Mouse (Mus musculus) cerebellum, adult 2 months (tissue): ENCODE data around the gene Tmprss6. TPM values are rescaled to one million over a fixed set of nuclear protein-coding genes. Genes with fewer than 3 reads are reported as not detected.

Experiments used
- DNase-seq, 2 experiments: peaks; one replicate each; pipeline ENCODE4 v3.0.0; 2021
- H3K27ac ChIP-seq: fragments of 200-500 bp; 2 replicates; pipeline ENCODE4 v1.5.1; 2012; ENCODE audit warnings: low read length, control low read depth, inconsistent platforms; ENCODE audit not compliant: insufficient read depth
- H3K27me3 ChIP-seq: fragments of 200-500 bp; 2 replicates; pipeline ENCODE4 v1.6.1; 2012; ENCODE audit warnings: inconsistent platforms, mild to moderate bottlenecking, low read length, moderate library complexity; ENCODE audit not compliant: control insufficient read depth, insufficient read depth
- H3K4me1 ChIP-seq: fragments of 200-500 bp; 2 replicates; pipeline ENCODE4 v1.6.1; 2011; ENCODE audit warnings: low read length; ENCODE audit not compliant: control insufficient read depth, insufficient read depth
- H3K4me3 ChIP-seq: fragments of 200-500 bp; replicated peaks from 2 replicates; pipeline ENCODE3; 2011; ENCODE audit warnings: mild to moderate bottlenecking, low read depth, low read length, control low read depth; ENCODE audit not compliant: insufficient read depth
- CTCF ChIP-seq: fragments of 200-500 bp; IDR thresholded peaks from 2 replicates; pipeline ENCODE4 v1.5.1; 2011; ENCODE audit warnings: low read depth, mild to moderate bottlenecking, control low read depth, low read length, moderate library complexity, borderline replicate concordance; ENCODE audit not compliant: insufficient read depth
- POLR2A ChIP-seq: fragments of 200-500 bp; IDR thresholded peaks from 2 replicates; pipeline ENCODE4 v1.6.1; 2011; ENCODE audit warnings: low read length, control low read depth, borderline replicate concordance; ENCODE audit not compliant: insufficient read depth
- WGBS: fragments of 180-500 bp; shearing (Covaris S2); methylation state at CpG from one replicate; pipeline ENCODE4 v1.1.7; 2018; 5-methylcytosine and 5-hydroxymethylcytosine counted together
- polyA plus RNA-seq: library from polyadenylated mRNA; depleted of rRNA; stranded (reverse); fragments of >200 nt; gene quantifications from 2 replicates; pipeline ENCODE4 v1.2.3, GENCODE M21; 2012

Gene Tmprss6
- polyA plus RNA-seq, 1 experiment = 0.08 TPM

DNA sequence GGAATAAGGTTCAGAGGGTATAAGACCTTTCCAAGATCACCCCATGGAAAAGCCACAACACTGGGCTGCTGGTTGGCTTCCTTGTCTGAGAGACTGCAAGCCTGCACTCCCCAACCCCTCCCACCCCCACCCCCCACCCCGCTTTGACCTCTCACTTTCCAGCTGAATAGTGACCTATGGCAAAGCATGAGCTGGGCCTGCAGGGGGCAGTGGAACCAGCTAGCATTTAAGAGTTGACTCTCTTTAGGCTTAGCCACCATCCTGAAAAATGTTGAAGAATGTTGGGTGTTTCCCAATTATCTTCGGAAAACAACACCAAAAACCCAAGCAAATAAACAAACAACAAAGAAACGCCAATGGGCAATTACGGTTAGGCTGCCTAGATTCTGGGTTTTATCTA is 43.2 kb downstream of the Tmprss6 start:
- no peaks in the 10 kb centered on the region for H3K27me3 ChIP-seq
- DNase-seq = no peak
- WGBS = 67% methylated on average over 4 of the region's 4 CpGs
- no peak overlapping the region for H3K4me3 ChIP-seq
- TF ChIP-seq CTCF (no peak), POLR2A (no peak)
- H3K4me1 ChIP-seq = peaks cover 6% of the 10 kb centered on the region
- H3K27ac ChIP-seq = no peak overlapping the region

DNA sequence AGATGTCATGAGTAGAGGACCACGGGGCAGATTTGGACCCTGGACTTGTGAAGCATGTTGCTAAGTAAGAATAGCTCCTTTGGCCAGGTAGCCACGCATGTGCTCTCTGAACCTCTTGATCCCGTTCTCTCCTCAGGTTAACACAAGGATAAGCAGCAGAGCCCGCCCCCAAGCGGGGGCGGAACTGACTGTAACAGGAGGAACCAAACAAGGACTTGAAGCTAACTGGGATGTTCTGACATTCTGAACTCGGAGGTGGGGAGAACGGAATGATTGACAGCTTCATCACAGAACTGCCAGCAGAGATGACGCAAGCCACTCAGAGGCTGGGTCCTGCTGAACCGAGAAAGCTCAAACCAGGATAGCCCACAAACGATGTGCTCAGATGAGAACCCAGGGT is 43.9 kb downstream of the Tmprss6 start:
- no peak overlapping the region for H3K4me3 ChIP-seq
- WGBS = 41% methylated on average over 11 of the region's 11 CpGs
- TF ChIP-seq CTCF = no peak
- no peak for TF ChIP-seq POLR2A
- DNase-seq = no peak
- no peak overlapping the region for H3K27ac ChIP-seq
- no peaks in the 10 kb centered on the region for H3K27me3 ChIP-seq
- no peaks in the 10 kb centered on the region for H3K4me1 ChIP-seq

DNA sequence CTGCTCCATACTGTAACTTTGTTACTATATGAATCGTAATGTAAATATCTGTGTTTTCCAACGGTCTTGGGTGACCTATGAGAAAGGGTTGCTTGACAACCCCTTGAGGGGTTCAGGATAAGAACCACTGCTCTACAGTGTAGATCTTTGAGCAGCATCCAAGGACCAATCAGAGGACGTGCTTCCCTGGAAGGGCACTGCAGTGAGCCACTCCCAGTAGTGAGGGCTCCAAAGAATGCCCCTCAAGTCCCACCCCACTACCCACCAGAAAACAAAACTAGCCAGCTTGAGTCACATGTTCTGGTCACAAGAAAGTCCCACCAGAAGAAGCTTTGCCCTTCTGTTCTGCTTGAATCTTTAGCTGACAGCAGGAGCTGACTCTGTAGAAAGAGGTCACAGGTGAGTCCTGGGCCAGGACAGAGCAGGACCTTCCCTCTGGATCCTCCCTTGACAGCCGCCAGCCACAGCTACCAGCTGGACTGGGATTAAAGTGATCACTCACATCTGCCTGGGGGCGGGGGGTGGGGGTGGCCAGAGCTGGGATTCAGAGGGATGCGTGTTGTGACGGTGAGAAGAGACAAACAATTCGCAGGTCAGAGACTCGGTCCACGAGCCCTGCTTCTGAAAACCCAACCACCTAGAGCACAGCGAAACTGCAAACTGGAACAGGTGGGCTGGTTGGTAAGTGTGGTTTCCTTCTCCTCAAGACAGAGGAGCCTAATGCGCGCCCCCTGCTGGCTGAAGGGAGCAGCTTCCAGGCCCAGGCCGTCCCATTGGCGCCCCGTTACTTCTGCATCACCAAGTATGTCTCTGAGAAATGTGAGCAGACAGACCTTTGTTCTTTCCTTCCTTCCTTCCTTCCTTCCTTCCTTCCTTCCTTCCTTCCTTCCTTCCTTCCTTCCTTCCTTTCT is 46.1 kb downstream of the Tmprss6 start:
- DNase-seq = peak; percentile 76 to 83
- H3K27me3 ChIP-seq = no peaks in the 10 kb centered on the region
- H3K4me3 ChIP-seq = no peak overlapping the region
- TF ChIP-seq POLR2A = no peak
- TF ChIP-seq CTCF = peak; percentile 83
- no peaks in the 10 kb centered on the region for H3K4me1 ChIP-seq
- 19% methylated on average over 16 of the region's 16 CpGs for WGBS
- H3K27ac ChIP-seq = no peak overlapping the region

DNA sequence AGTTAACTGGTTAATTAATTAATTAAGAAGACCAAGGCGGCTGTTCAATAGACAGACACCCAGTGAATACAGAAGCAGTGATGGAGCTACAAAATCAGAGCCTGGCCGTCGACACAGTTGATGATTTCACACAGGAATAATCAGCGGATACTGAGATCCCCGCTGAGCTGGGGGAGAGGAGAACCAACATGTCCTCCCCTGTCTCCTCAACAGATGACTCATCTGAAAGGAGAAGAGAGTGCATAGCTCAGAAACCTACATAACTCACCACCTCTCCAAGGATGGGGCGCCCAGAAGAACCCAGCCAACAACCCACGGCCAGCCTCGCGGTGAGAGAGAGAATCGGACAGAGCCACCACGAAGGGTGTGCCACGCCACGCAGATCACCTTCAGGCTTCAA is 48.0 kb downstream of the Tmprss6 start:
- WGBS = 79% methylated on average over 13 of the region's 13 CpGs
- TF ChIP-seq CTCF (no peak), POLR2A (no peak)
- DNase-seq = no peak
- no peak overlapping the region for H3K4me3 ChIP-seq
- H3K27me3 ChIP-seq = no peaks in the 10 kb centered on the region
- no peak overlapping the region for H3K27ac ChIP-seq
- no peaks in the 10 kb centered on the region for H3K4me1 ChIP-seq

DNA sequence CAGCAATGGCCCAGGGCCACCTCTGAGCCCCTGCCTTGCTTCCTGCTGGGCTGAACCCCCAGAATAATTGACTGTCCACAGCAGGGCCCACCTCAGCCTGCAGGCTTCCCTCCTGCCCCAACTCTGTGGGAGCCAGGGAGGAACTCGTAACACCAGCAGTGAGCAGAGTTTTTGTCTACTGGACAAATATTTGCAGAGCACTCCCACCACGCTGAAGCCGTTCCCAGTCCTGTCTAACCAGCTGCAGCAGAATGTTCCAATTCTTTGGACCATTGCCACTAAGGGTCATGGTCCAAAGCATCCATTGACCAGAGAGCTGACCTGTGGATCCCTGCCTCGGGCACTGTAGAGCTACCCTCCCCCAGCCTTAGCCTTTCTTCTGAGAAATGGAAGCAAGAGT is 51.5 kb downstream of the Tmprss6 start:
- no peak for TF ChIP-seq POLR2A
- Histone ChIP-seq H3K4me3 (no peak overlapping the region), H3K27me3 (no peaks in the 10 kb centered on the region), H3K27ac (no peak overlapping the region), H3K4me1 (no peaks in the 10 kb centered on the region)
- DNase-seq = no peak
- 40% methylated on average over 4 of the region's 4 CpGs for WGBS

DNA sequence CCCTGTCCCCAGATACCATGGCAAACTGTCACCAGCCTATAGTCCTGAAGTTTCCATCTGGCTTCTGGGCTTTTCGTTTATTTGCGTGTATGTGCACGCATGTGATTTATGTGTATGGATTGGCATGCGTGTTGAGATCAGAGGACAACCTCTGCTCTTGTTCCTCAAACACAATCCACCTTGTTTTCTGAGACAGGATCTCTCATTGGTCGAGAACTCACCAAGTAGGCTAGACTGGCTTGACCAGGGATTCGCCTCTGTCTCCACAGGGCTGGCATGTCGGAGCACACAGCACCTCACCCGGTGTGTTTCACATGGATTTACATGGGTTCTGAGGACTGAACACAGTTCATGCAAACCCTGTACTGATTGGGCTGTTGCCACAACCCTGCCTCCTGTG is 54.3 kb downstream of the Tmprss6 start:
- 94% methylated on average over 8 of the region's 8 CpGs for WGBS
- Histone ChIP-seq H3K27me3 (no peaks in the 10 kb centered on the region), H3K4me1 (no peaks in the 10 kb centered on the region), H3K4me3 (no peak overlapping the region), H3K27ac (no peak overlapping the region)
- TF ChIP-seq CTCF (no peak), POLR2A (no peak)
- DNase-seq = no peak

DNA sequence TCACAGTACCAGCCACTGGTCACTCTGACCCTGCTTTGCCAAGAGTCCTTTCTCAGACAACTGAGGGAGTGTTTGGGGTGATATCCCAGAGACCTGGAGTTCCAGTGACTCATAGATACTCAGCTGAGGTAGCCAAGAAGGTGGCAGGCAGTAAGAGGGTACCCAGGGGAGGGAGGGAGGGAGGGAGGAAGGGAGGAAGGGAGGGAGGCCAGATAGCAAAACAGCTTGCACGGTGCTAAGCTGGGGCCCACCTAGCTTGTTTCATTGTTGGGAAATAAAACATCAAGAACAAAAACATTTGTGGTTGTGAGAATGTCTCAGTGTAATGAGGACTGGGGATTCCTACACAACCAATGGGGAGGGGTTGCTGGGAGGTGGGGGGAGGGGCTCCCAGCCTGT is 54.7 kb downstream of the Tmprss6 start:
- no peaks in the 10 kb centered on the region for H3K4me1 ChIP-seq
- no peak for DNase-seq
- WGBS = 44% methylated on average over 1 of the region's 1 CpGs
- H3K27me3 ChIP-seq = no peaks in the 10 kb centered on the region
- H3K27ac ChIP-seq = no peak overlapping the region
- no peak for TF ChIP-seq POLR2A
- TF ChIP-seq CTCF = no peak
- no peak overlapping the region for H3K4me3 ChIP-seq

DNA sequence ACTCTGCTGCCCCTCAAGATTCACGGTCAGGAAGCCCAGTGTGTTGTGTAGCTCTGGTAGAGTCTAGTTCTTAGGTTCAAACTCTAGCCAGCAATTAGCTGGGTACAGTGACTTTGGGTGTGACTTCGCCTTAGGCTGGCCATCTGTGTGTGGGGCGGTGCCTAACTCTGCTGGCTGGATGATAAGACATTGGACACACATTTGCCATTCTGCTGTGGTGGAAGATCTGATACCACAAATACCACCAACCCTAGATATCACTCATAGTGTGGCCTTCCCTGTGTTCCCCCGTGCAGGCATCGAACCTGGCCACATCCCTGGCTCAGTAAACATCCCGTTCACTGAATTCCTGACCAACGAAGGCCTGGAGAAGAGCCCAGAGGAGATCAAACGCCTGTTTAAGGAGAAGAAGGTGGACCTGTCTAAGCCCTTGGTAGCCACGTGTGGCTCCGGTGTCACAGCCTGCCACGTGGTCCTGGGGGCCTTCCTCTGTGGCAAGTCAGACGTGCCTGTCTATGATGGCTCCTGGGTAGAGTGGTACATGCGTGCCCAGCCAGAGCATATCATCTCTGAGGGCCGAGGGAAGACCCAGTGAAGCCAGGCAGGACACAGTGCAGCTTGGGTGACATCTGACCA is 55.2 kb downstream of the Tmprss6 start:
- DNase-seq = no peak
- Histone ChIP-seq H3K4me3 (no peak overlapping the region), H3K4me1 (no peaks in the 10 kb centered on the region), H3K27me3 (no peaks in the 10 kb centered on the region), H3K27ac (no peak overlapping the region)
- TF ChIP-seq CTCF (no peak), POLR2A (no peak)
- WGBS = 79% methylated on average over 14 of the region's 14 CpGs
